Mouse (Mus musculus): ENCODE measurements around the gene Golga4. TPM values are rescaled to one million over a fixed set of nuclear protein-coding genes. Genes with fewer than 3 reads are reported as not detected.

The Golga4 gene
- total and polyA plus RNA-seq, 2 experiments from 2014 or later: 26.2 to 34.5 TPM

DNA sequence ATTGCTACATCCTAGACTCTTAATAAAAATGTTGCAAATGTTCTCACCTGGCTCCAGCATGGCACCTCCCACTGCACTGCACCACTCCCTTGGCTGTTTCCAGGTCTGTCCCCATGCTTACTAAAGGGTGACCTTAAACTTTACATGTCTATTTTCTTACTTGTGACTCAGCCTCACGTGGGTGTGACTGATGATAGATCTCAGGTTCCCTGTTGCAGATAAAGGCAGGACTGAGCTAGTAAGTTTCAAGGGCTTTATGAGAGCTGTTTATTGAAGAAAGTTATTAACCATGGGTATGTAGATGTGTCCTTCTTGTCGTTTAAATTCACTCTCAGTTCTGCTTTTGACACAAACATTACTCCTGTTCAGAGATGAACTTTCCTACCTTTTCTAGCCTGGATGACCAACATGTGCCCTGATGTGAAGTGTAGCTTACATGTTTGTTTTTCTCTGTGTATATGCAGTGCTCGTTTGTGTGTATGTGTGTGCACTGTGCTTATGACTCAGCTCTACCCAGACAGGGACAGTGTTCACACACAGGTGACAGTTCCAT is 6.7 kb downstream of the Golga4 start:
- H3K9me3 ChIP-seq (ENCODE audit: low read length): no peaks in the 10 kb centered on the region
- no peak overlapping the region for H3K4me3 ChIP-seq (ENCODE audit: low read depth, low read length)
- H3K36me3 ChIP-seq (ENCODE audit: insufficient read depth, low read length): peaks cover 9% of the 10 kb centered on the region; the same call in 1 of the 2 replicates
- peaks cover 8% of the 10 kb centered on the region; the same call in 1 of the 2 replicates for H3K4me1 ChIP-seq (ENCODE audit: insufficient read depth, low read length)
- no peak for TF ChIP-seq CTCF (IDR thresholded peaks at IDR 0.05)
- H3K9ac ChIP-seq (replicated peaks; ENCODE audit: low read length, poor library complexity, severe bottlenecking): no peak overlapping the region
- ATAC-seq (ENCODE audit: low FRiP score) (no peak), DNase-seq (ENCODE audit: low spot score) (no peak)
- WGBS: 88% methylated on average over 3 of the region's 3 CpGs
- H3K27me3 ChIP-seq (ENCODE audit: insufficient read depth, low read length): no peaks in the 10 kb centered on the region
- no peak overlapping the region for H3K27ac ChIP-seq (ENCODE audit: low read depth, low read length)
- no peak overlapping the region for H3K4me2 ChIP-seq (ENCODE audit: low read depth, low read length, poor library complexity, severe bottlenecking)

- Histone ChIP-seq H3K9me3 (ENCODE audit: low read length) (no peaks in the 10 kb centered on the region), H3K4me2 (ENCODE audit: low read depth, low read length, poor library complexity, severe bottlenecking) (no peak overlapping the region), H3K4me3 (ENCODE audit: low read depth, low read length) (no peak overlapping the region), H3K4me1 (ENCODE audit: insufficient read depth, low read length) (no peaks in the 10 kb centered on the region), H3K27ac (ENCODE audit: low read depth, low read length) (no peak overlapping the region), H3K36me3 (ENCODE audit: insufficient read depth, low read length) (peaks cover 9% of the 10 kb centered on the region; the same call in 1 of the 2 replicates), H3K27me3 (ENCODE audit: insufficient read depth, low read length) (no peaks in the 10 kb centered on the region), H3K9ac (replicated peaks; ENCODE audit: low read length, poor library complexity, severe bottlenecking) (no peak overlapping the region)
- TF ChIP-seq CTCF (IDR thresholded peaks at IDR 0.05): no peak
- 93% methylated on average over 6 of the region's 6 CpGs for WGBS
- no peak for ATAC-seq (ENCODE audit: low FRiP score)
- no peak for DNase-seq (ENCODE audit: low spot score)
Observed at GRCm38 (mm10) chr9:118515476-118515875, 9.4 kb downstream of the Golga4 start.

DNA sequence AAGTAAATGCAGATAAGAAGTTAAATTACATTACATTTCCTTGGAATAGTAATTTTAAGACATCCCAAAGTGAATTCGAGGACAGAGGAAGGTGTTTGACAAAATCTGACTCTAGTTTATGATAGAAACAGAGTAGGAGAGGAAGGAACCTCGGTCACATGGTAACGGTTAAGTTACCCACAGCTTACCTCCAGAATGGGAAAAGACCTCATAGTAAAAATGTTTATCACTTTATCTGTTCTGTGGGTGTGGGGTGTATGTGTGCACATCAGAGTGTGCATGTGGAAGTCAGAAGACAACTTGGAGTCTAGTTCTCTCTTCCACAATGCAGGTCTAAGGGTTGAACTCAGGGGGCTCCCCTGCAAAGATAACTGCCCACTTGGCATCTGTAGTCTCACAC is 10.1 kb downstream of the Golga4 start:
- Histone ChIP-seq H3K4me1 (ENCODE audit: insufficient read depth, low read length) (no peaks in the 10 kb centered on the region), H3K27me3 (ENCODE audit: insufficient read depth, low read length) (no peaks in the 10 kb centered on the region), H3K4me3 (ENCODE audit: low read depth, low read length) (no peak overlapping the region), H3K9ac (replicated peaks; ENCODE audit: low read length, poor library complexity, severe bottlenecking) (no peak overlapping the region), H3K27ac (ENCODE audit: low read depth, low read length) (no peak overlapping the region), H3K4me2 (ENCODE audit: low read depth, low read length, poor library complexity, severe bottlenecking) (no peak overlapping the region), H3K9me3 (ENCODE audit: low read length) (no peaks in the 10 kb centered on the region), H3K36me3 (ENCODE audit: insufficient read depth, low read length) (peaks cover 9% of the 10 kb centered on the region; the same call in 1 of the 2 replicates)
- no peak for TF ChIP-seq CTCF (IDR thresholded peaks at IDR 0.05)
- ATAC-seq (ENCODE audit: low FRiP score): no peak
- 97% methylated on average over 3 of the region's 3 CpGs for whole genome bisulfite sequencing
- DNase-seq (ENCODE audit: low spot score): no peak

GRCm38 (mm10) chr9:118517619-118518018 is 11.6 kb downstream of the Golga4 start:
- TF ChIP-seq CTCF (IDR thresholded peaks at IDR 0.05): no peak
- WGBS: 81% methylated on average over 8 of the region's 8 CpGs
- no peak overlapping the region for H3K9ac ChIP-seq (replicated peaks; ENCODE audit: low read length, poor library complexity, severe bottlenecking)
- no peaks in the 10 kb centered on the region for H3K9me3 ChIP-seq (ENCODE audit: low read length)
- ATAC-seq (ENCODE audit: low FRiP score): no peak
- no peak for DNase-seq (ENCODE audit: low spot score)
- no peak overlapping the region for H3K27ac ChIP-seq (ENCODE audit: low read depth, low read length)
- H3K36me3 ChIP-seq (ENCODE audit: insufficient read depth, low read length): peaks cover 9% of the 10 kb centered on the region; the same call in 1 of the 2 replicates
- no peaks in the 10 kb centered on the region for H3K4me1 ChIP-seq (ENCODE audit: insufficient read depth, low read length)
- H3K27me3 ChIP-seq (ENCODE audit: insufficient read depth, low read length): no peaks in the 10 kb centered on the region
- H3K4me2 ChIP-seq (ENCODE audit: low read depth, low read length, poor library complexity, severe bottlenecking): no peak overlapping the region
- H3K4me3 ChIP-seq (ENCODE audit: low read depth, low read length): no peak overlapping the region

DNA sequence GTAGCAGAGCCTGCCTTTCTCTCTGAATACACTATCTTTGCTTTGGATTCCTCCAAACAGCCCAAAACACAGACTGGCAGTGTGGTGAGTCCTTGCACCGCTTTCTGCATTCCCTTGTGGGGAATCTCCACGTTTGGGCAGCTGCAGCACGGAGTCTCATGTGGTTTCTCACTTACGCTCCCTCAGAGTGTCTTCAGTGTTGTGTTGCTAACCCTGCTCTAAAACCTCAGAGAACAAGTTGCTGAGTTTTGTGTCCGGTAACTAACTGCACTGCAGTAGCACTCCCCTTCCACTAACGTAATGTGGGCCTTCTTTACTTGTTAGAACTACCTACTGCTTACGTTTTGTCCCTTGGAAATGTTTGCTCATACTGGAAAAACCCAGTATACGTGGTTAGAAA is 13.0 kb downstream of the Golga4 start:
- Histone ChIP-seq H3K27ac (ENCODE audit: low read depth, low read length) (no peak overlapping the region), H3K9me3 (ENCODE audit: low read length) (no peaks in the 10 kb centered on the region), H3K36me3 (ENCODE audit: insufficient read depth, low read length) (peaks cover 9% of the 10 kb centered on the region; the same call in 1 of the 2 replicates), H3K27me3 (ENCODE audit: insufficient read depth, low read length) (no peaks in the 10 kb centered on the region), H3K9ac (replicated peaks; ENCODE audit: low read length, poor library complexity, severe bottlenecking) (no peak overlapping the region), H3K4me3 (ENCODE audit: low read depth, low read length) (no peak overlapping the region), H3K4me2 (ENCODE audit: low read depth, low read length, poor library complexity, severe bottlenecking) (no peak overlapping the region), H3K4me1 (ENCODE audit: insufficient read depth, low read length) (no peaks in the 10 kb centered on the region)
- ATAC-seq (ENCODE audit: low FRiP score) (no peak), DNase-seq (ENCODE audit: low spot score) (no peak)
- no peak for TF ChIP-seq CTCF (IDR thresholded peaks at IDR 0.05)
- 79% methylated on average over 8 of the region's 8 CpGs for WGBS

- Histone ChIP-seq H3K36me3 (ENCODE audit: insufficient read depth, low read length) (peaks cover 13% of the 10 kb centered on the region), H3K27me3 (ENCODE audit: insufficient read depth, low read length) (no peaks in the 10 kb centered on the region), H3K9me3 (ENCODE audit: low read length) (no peaks in the 10 kb centered on the region), H3K4me3 (ENCODE audit: low read depth, low read length) (no peak overlapping the region), H3K4me1 (ENCODE audit: insufficient read depth, low read length) (no peaks in the 10 kb centered on the region), H3K4me2 (ENCODE audit: low read depth, low read length, poor library complexity, severe bottlenecking) (no peak overlapping the region), H3K9ac (replicated peaks; ENCODE audit: low read length, poor library complexity, severe bottlenecking) (no peak overlapping the region), H3K27ac (ENCODE audit: low read depth, low read length) (no peak overlapping the region)
- ATAC-seq (ENCODE audit: low FRiP score) (no peak), DNase-seq (ENCODE audit: low spot score) (peak; percentile 40)
- 69% methylated on average over 8 of the region's 8 CpGs for WGBS
- TF ChIP-seq CTCF (IDR thresholded peaks at IDR 0.05): no peak
Observed at GRCm38 (mm10) chr9:118520011-118520410, 13.9 kb downstream of the Golga4 start.

Measured in midbrain, postnatal 0 days (tissue).